Mouse (Mus musculus) heart, embryonic 13.5 days (tissue): ENCODE measurements around the gene Rln1. TPM values are rescaled to one million over a fixed set of nuclear protein-coding genes. Genes with fewer than 3 reads are reported as not detected.

Experiments used
- ATAC-seq: fragments of 200-750 bp; cut with Nextera tagmentation; 2 replicates; pipeline ENCODE4 v1.8.0; 2017; ENCODE audit warnings: moderate TSS enrichment; ENCODE audit not compliant: insufficient number of reproducible peaks, low FRiP score, low TSS enrichment; ENCODE audit errors: extremely low read depth
- H3K27ac ChIP-seq: fragments of 300-500 bp; sonication (generic); replicated peaks from 2 replicates; pipeline ENCODE4 v1.5.1; 2015; ENCODE audit warnings: moderate library complexity, mild to moderate bottlenecking, inconsistent platforms
- H3K27me3 ChIP-seq: fragments of 300-500 bp; sonication (generic); replicated peaks from 2 replicates; pipeline ENCODE4 v1.6.1; 2015; ENCODE audit warnings: mild to moderate bottlenecking, inconsistent platforms
- H3K36me3 ChIP-seq: fragments of 300-500 bp; sonication (generic); 2 replicates; pipeline ENCODE4 v1.6.1; 2015; ENCODE audit warnings: mild to moderate bottlenecking, inconsistent platforms
- H3K4me1 ChIP-seq: fragments of 300-500 bp; sonication (generic); 2 replicates; pipeline ENCODE4 v1.6.1; 2015; ENCODE audit warnings: inconsistent platforms
- H3K4me2 ChIP-seq: fragments of 300-500 bp; sonication (generic); 2 replicates; pipeline ENCODE4 v1.6.1; 2015; ENCODE audit warnings: inconsistent platforms, mild to moderate bottlenecking, moderate library complexity
- H3K4me3 ChIP-seq: fragments of 300-500 bp; sonication (generic); 2 replicates; pipeline ENCODE4 v1.5.1; 2015; ENCODE audit warnings: moderate library complexity, mild to moderate bottlenecking, inconsistent platforms
- H3K9ac ChIP-seq: fragments of 300-500 bp; sonication (generic); 2 replicates; pipeline ENCODE4 v1.6.1; 2015; ENCODE audit warnings: inconsistent platforms, mild to moderate bottlenecking, moderate library complexity
- H3K9me3 ChIP-seq: fragments of 300-500 bp; sonication (generic); 2 replicates; pipeline ENCODE4 v1.6.1; 2016; ENCODE audit warnings: inconsistent platforms
- WGBS: fragments of 180-500 bp; shearing (Covaris S2); methylation state at CpG from one replicate; pipeline ENCODE4 v1.1.7; 2015; ENCODE audit warnings: mixed read lengths; 5-methylcytosine and 5-hydroxymethylcytosine counted together
- polyA plus RNA-seq: library from polyadenylated mRNA; unstranded; fragments of >200 nt; fragmentation: Nextera tagmentation; extraction: Ambion mirVana; gene quantifications from 2 replicates; pipeline ENCODE4 v1.2.1, GENCODE M21; 2015

Rln1 gene
- polyA plus RNA-seq, 1 experiment from 2014 or later, result 0.33 TPM

DNA sequence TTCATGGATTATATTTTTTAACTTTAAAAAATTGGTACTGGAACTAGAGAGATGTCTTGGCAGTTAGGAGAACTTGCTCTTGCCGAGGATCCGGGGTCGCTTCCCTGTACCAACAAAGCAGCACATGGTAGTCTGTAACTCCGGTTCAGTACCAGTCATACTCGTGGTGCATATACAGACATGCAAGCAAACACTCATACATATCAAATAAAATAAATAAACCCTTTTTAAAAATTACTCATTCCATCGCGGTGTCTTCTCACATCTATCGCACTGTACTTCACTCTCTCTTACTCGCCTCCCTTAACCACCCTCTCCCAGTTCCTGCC, 8.7 kb downstream of the Rln1 start:
- peak overlapping the region; percentile 52 for H3K4me3 ChIP-seq
- peaks cover 4% of the 10 kb centered on the region; the same call in 1 of the 2 replicates for H3K27me3 ChIP-seq
- peaks cover 9% of the 10 kb centered on the region for H3K4me1 ChIP-seq
- H3K27ac ChIP-seq, result no peak overlapping the region
- WGBS, result 66% methylated on average over 9 of the region's 9 CpGs
- peak overlapping the region; percentile 33 for H3K9ac ChIP-seq
- H3K36me3 ChIP-seq, result no peaks in the 10 kb centered on the region
- no peak for ATAC-seq
- H3K9me3 ChIP-seq, result no peaks in the 10 kb centered on the region
- peak overlapping the region; percentile 72 for H3K4me2 ChIP-seq

DNA sequence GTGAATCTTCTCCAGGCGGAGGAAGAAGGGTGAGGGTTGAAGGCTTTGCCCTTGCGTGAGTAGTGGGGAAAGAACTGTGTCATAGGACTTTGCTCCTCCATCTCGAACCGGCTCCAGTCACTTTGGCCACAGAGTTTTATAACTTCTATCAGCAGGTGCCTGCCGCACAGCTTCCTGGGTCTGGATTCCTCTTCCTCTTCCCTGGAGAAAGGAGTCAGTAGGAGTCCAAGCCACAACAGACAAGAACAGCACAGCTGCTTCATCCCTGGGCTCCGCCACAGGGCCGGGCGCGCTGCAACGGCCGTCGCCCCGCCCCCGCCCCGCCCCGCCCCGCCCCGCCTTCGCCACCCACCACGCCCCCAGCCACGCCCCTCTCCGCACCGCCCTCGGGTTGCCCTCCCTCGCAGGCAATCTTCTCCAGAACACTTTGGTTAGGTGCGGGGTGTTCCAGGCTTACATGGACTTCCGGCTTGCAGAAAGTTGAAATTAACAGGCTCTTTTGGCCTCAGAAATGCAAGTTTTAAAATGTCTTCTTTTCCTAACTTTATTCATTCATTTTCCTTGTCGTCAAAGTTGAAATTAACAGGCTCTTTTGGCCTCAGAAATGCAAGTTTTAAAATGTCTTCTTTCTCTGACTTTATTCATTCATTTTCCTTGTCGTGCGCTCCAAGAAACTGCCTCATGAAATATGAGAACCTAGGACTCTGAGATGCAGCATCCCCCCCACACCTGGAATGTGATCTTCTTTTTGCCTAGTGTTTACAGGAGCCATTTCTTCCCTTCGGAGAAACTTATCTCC, 9.2 kb downstream of the Rln1 start, which contains the start of gene Insl6:
TSS of gene Insl6 (minus strand) at position 304 of the 799 bp plus-strand sequence.
- Histone ChIP-seq H3K4me1 (peaks cover 9% of the 10 kb centered on the region), H3K36me3 (no peaks in the 10 kb centered on the region), H3K27me3 (peaks cover 4% of the 10 kb centered on the region; the same call in 1 of the 2 replicates), H3K27ac (no peak within 1 kb of the TSS), H3K9me3 (no peaks in the 10 kb centered on the region), H3K9ac (peak within 1 kb of the TSS; percentile 73), H3K4me2 (peak within 1 kb of the TSS; percentile 72), H3K4me3 (peak within 1 kb of the TSS; percentile 52)
- ATAC-seq, result peak; percentile 96
- 5% methylated on average over 23 of the region's 31 CpGs for WGBS

DNA sequence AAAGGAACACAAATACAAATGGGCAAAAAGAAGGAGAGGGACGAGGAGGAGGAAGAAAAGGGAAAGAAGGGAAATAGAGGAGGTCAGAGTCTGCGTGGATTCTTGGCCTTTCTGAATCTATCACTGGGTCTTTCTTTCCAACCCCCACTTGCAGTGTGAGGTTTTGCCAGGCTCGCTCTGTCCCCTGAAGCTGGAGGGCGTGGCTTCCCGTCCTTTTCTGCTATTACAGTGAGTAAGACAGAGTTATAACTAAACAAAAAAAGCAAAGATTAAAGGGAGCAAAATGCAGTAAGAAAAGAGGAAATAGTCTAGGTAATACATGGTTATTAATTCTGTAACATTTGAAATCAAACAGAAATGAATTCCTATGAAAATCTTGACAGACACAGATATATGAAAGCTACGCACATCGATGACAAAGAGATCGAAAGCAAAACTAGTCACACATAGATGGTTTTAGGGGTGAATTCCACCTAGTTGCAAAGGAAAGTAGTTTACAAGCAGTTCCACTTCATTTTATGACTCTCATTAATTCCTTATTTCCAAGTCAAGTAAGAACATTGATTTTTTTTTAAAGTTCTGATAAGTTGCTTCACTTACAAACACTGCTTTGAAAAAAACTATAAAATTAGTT, 10.9 kb downstream of the Rln1 start:
- H3K36me3 ChIP-seq, result no peaks in the 10 kb centered on the region
- H3K4me1 ChIP-seq, result peaks cover 9% of the 10 kb centered on the region
- no peak overlapping the region for H3K27ac ChIP-seq
- ATAC-seq, result no peak
- H3K4me3 ChIP-seq, result no peak overlapping the region
- peaks cover 4% of the 10 kb centered on the region; the same call in 1 of the 2 replicates for H3K27me3 ChIP-seq
- H3K9me3 ChIP-seq, result no peaks in the 10 kb centered on the region
- H3K9ac ChIP-seq, result no peak overlapping the region
- H3K4me2 ChIP-seq, result no peak overlapping the region
- WGBS, result 67% methylated on average over 8 of the region's 8 CpGs

DNA sequence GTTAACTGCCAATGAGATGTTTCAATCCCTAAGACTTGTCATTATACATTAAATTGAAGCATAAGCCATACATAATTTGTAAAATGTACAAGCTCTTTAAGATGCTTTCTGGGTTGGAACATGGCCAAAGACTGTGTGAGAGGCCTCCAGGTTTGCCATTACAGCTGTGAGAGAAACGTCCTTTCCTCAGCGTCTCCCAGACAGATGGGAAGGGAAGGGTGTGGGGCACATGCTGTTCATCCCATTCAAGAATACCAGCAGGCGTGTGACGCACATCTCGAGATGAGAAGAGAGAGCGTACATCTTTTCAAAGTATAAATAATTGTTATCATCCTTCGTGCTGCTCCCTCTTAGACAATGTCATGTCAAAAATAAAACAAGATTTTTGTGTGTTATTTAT, 21.8 kb downstream of the Rln1 start:
- no peak for ATAC-seq
- H3K36me3 ChIP-seq, result peaks cover 53% of the 10 kb centered on the region
- 77% methylated on average over 7 of the region's 7 CpGs for WGBS
- no peak overlapping the region for H3K27ac ChIP-seq
- no peaks in the 10 kb centered on the region for H3K27me3 ChIP-seq
- peaks cover 12% of the 10 kb centered on the region; the same call in 1 of the 2 replicates for H3K9me3 ChIP-seq
- H3K9ac ChIP-seq, result no peak overlapping the region
- no peak overlapping the region for H3K4me2 ChIP-seq
- H3K4me3 ChIP-seq, result no peak overlapping the region
- H3K4me1 ChIP-seq, result no peaks in the 10 kb centered on the region

DNA sequence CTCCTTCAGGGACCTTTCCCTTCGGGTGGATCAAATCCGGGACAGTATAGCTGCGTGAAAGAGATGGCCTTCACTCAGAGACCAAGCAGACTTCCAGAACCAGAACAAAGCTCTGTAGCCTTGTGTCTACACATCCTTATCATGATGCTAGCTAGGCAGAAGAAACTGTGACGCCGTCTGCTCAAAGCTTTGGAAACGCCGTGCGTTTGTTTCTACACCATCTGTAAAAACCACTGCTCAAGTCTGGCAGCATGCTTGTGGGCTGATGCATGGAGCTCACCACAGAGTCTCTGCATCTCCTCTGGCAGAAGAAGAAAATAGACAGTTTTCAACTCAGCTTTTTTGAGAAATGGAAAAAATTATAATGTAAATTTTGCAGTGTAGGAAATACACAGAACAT, 22.7 kb downstream of the Rln1 start:
- H3K27me3 ChIP-seq, result no peaks in the 10 kb centered on the region
- H3K4me2 ChIP-seq, result no peak overlapping the region
- no peak overlapping the region for H3K4me3 ChIP-seq
- no peak overlapping the region for H3K9ac ChIP-seq
- WGBS, result 87% methylated on average over 8 of the region's 8 CpGs
- no peak for ATAC-seq
- peaks cover 53% of the 10 kb centered on the region for H3K36me3 ChIP-seq
- no peak overlapping the region for H3K27ac ChIP-seq
- no peaks in the 10 kb centered on the region for H3K4me1 ChIP-seq
- peaks cover 12% of the 10 kb centered on the region; the same call in 1 of the 2 replicates for H3K9me3 ChIP-seq

DNA sequence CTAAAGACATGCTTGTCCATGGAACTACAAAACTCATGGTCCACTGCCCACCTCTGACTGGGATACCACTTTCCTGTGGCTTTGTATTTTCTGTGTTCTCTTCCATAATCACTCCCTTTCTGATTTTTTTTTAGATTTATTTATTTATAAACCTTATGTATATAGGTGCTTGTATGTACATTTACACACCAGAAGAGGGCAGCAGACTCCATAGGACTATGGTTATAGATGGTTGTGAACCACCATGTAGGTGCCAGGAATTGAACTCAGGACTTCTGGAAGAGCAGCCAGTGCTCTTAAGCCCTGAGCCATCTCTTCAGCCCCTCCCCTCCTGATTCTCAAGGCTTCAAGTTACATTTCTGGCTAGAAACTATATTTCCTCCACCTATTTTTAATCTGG, 25.6 kb downstream of the Rln1 start:
- Histone ChIP-seq H3K9ac (no peak overlapping the region), H3K27me3 (no peaks in the 10 kb centered on the region), H3K9me3 (no peaks in the 10 kb centered on the region), H3K4me3 (no peak overlapping the region), H3K4me1 (no peaks in the 10 kb centered on the region), H3K4me2 (no peak overlapping the region), H3K27ac (no peak overlapping the region), H3K36me3 (peaks cover 50% of the 10 kb centered on the region)
- no peak for ATAC-seq

DNA sequence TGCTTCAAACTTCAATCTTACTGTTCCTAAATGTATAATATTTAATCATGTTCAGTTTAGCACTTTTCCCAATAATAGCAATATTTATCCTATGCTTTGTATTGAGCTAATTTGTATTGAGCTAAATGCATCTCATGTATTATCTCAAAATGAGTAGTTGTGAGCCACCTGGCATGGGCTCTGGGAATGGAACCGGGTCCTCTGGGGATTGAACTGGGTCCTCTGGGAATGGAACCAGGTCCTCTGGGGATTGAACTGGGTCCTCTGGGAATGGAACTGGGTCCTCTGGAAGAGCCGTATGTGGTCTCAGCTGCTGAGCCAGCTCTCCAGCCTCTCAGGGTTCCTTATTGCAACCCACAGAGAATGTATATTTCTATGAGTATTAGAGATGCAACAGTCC, 32.4 kb downstream of the Rln1 start:
- WGBS, result 88% methylated on average over 2 of the region's 2 CpGs
- Histone ChIP-seq H3K4me1 (no peaks in the 10 kb centered on the region), H3K4me2 (no peak overlapping the region), H3K36me3 (peaks cover 67% of the 10 kb centered on the region), H3K27ac (no peak overlapping the region), H3K9ac (no peak overlapping the region), H3K9me3 (no peaks in the 10 kb centered on the region), H3K27me3 (no peaks in the 10 kb centered on the region), H3K4me3 (no peak overlapping the region)
- ATAC-seq, result no peak

DNA sequence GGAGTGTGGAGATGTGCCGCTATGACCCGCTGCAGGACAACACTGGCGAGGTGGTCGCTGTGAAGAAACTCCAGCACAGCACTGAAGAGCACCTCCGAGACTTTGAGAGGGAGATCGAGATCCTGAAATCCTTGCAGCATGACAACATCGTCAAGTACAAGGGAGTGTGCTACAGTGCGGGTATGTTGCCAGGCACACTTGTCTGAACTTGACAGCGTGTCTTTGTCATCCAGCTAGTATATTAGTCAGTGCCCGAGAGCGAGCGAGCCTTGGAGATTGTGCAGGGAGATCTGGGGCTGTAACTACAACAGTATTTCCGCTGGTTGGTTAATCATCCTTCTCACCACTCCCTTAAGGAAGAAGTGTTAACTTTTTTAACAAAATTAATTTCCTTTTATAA, 33.6 kb downstream of the Rln1 start:
- no peak overlapping the region for H3K4me2 ChIP-seq
- no peak overlapping the region for H3K27ac ChIP-seq
- 87% methylated on average over 13 of the region's 13 CpGs for WGBS
- no peaks in the 10 kb centered on the region for H3K9me3 ChIP-seq
- no peaks in the 10 kb centered on the region for H3K27me3 ChIP-seq
- peaks cover 72% of the 10 kb centered on the region for H3K36me3 ChIP-seq
- no peak for ATAC-seq
- no peak overlapping the region for H3K9ac ChIP-seq
- no peak overlapping the region for H3K4me3 ChIP-seq
- no peaks in the 10 kb centered on the region for H3K4me1 ChIP-seq

DNA sequence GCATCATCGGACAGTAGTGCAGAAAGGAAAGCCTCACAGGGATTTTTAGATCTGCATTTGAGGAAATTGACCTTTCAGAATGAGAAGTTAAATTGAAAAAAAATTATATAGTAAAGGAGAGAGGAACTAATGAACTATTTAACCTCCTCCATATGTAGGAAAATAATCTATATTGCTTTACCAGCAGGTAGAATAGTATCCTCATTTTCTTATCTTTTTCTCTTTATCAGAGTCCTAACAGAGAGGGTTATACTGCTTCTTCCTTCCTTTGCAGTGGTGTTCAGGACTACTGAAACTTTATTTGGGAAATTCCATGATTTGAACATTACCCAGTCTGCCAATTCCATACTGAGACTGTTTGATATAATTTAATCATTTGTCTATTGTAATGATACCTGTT, 37.1 kb downstream of the Rln1 start:
- Histone ChIP-seq H3K9ac (no peak overlapping the region), H3K27ac (no peak overlapping the region), H3K4me2 (no peak overlapping the region), H3K4me1 (peaks cover 6% of the 10 kb centered on the region), H3K4me3 (no peak overlapping the region), H3K36me3 (peaks cover 65% of the 10 kb centered on the region), H3K27me3 (no peaks in the 10 kb centered on the region), H3K9me3 (no peaks in the 10 kb centered on the region)
- ATAC-seq, result no peak
- 93% methylated on average over 1 of the region's 1 CpGs for WGBS

DNA sequence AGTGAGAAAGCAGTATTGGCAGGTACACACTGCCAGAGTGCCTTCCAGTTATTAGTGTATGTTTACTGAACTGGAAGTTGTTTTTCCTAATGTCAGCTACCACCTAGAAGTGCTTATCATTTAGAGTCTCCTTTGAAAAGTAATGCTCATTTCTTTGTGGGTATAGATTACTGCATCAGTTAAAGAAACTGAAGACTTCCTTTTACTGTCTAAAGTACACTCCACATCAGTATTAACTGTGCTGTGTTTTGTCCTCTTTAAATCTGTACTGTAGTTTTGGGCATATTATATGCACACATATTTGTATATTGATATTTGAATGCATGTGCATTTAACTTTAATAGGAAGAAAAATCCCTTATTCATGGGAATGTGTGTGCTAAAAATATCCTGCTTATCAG, 38.3 kb downstream of the Rln1 start:
- Histone ChIP-seq H3K4me2 (no peak overlapping the region), H3K4me3 (no peak overlapping the region), H3K27me3 (no peaks in the 10 kb centered on the region), H3K9ac (no peak overlapping the region), H3K4me1 (peaks cover 12% of the 10 kb centered on the region), H3K9me3 (no peaks in the 10 kb centered on the region), H3K27ac (no peak overlapping the region), H3K36me3 (peaks cover 71% of the 10 kb centered on the region)
- ATAC-seq, result no peak

DNA sequence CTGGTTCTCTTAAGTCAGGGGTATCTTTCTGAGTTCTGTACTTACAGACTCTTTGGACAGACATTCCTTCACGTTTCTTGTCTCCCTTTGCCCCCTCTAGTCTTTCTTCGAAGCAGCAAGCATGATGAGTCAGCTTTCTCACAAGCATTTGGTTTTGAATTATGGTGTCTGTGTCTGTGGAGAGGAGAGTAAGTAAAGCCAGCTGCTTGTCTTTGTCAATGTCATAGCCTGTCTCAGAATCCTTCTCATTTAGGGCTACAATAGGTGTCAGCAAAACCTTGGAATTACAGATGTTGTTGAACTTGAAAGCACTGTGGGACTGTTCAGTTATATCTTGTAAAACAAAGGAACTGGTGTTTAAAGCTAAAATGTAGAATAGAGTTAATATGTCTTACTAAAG, 39.7 kb downstream of the Rln1 start:
- Histone ChIP-seq H3K27me3 (no peaks in the 10 kb centered on the region), H3K4me2 (no peak overlapping the region), H3K9ac (no peak overlapping the region), H3K36me3 (peaks cover 64% of the 10 kb centered on the region), H3K27ac (no peak overlapping the region), H3K4me1 (peaks cover 12% of the 10 kb centered on the region), H3K9me3 (no peaks in the 10 kb centered on the region), H3K4me3 (no peak overlapping the region)
- 47% methylated on average over 2 of the region's 2 CpGs for WGBS
- no peak for ATAC-seq

DNA sequence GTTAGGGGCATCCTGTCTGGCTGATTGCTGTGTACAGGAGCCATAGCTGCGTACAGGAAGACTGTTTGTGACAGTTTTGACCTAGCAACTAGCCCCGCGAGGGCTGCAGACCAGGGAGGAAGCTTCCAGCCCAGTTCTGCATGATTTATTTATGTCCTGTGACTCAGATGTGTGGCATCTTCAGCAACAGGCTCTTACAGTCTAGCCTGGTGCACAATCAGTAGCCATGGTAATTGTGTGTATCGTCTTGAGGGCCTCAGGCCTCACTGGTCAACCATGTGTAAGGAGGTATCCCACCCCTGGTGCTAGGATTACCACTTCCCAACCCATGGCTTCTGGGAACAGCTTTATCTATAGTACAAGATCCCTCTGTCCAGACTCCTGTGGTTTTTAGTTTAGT, 41.9 kb downstream of the Rln1 start:
- ATAC-seq, result no peak
- Histone ChIP-seq H3K4me3 (no peak overlapping the region), H3K27ac (peak overlapping the region; percentile 28; the same call in 1 of the 2 replicates), H3K9ac (0 out of 2 replicates have a peak overlapping the region, but pooled peaks have one; percentile 30), H3K9me3 (no peaks in the 10 kb centered on the region), H3K27me3 (no peaks in the 10 kb centered on the region), H3K4me1 (peaks cover 12% of the 10 kb centered on the region), H3K4me2 (no peak overlapping the region), H3K36me3 (peaks cover 56% of the 10 kb centered on the region)
- WGBS, result 57% methylated on average over 4 of the region's 4 CpGs
